Mouse (Mus musculus) natural killer cell, adult 2 months (primary cell): ENCODE results near the gene Ppp1ca.

Experiments
- DNase-seq, 2 experiments: peaks; one replicate each; pipeline ENCODE4 v3.0.0; 2022; ENCODE audit warnings: low spot score in 2 of 2

Ppp1ca gene

DNA sequence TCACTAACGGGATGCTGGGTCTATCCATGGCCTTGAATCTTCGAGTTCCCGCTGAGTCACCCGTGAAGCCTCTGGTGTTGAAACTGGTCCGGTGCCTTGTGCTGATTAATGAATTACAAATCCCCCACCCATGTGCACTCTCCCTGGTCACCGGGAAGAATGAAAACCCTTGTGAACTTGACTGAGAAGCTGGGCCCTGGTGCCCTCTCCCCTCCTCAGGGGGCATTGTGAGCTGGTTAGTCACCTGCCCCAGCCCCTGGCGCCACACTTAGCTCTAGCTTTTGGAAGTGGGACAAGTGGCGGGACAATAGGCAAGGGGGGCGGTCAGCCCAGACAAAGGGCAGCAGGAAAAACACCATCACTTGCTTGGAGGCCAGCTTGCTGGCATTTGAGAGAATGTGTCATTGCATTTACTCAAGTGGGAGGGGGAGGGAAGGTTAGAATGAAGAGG is 21.7 kb downstream of the Ppp1ca start:
- peak in 1 of 2 experiments; percentile 41 for DNase-seq

GRCm38 (mm10) chr19:4214071-4214770 is 22.4 kb downstream of the Ppp1ca start, which contains the start of the genes Clcf1 and AC109138.7:
Clcf1 (plus strand) TSS chr19:4214238.
AC109138.7 (plus strand) TSS chr19:4214357.
- DNase-seq: peak; percentile 87 to 90

DNA sequence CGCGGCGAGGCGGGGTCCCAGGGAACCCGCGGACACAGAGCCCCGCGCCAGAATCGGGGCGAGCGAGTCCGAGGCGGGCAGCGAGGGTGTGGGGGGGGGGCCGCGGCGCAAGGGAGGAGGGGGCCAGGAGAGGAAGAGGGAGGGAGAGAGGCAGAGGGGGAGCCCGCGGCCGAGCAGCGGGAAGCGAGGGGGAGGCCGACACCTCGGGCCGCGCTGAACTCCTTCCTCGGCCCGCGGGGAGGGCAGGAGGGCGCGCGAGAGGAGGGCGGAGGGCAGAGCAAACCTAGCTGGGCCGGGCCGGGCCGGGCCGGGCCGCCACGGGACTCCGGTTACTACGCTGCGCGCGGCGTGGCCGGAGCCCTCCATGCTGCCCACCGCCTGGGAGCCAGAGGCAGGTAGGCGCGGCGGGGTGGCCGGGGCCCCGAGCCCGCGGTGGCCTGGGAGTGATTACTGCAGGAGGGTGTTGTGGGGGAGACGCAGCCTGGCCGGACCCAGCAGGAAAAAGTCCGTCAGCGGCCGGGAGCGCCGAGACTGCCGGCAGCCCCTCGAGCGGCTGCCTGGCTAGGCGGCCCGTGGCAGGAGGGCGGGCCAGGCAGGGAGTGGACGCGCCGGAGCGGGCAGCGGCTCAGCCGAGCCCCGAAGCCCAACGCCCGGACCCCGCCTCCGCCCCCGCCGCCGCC is 23.0 kb downstream of the Ppp1ca start:
- DNase-seq: peak in 1 of 2 experiments; percentile 46

GRCm38 (mm10) chr19:4215451-4215840 is 23.6 kb downstream of the Ppp1ca start:
- DNase-seq: no peak

DNA sequence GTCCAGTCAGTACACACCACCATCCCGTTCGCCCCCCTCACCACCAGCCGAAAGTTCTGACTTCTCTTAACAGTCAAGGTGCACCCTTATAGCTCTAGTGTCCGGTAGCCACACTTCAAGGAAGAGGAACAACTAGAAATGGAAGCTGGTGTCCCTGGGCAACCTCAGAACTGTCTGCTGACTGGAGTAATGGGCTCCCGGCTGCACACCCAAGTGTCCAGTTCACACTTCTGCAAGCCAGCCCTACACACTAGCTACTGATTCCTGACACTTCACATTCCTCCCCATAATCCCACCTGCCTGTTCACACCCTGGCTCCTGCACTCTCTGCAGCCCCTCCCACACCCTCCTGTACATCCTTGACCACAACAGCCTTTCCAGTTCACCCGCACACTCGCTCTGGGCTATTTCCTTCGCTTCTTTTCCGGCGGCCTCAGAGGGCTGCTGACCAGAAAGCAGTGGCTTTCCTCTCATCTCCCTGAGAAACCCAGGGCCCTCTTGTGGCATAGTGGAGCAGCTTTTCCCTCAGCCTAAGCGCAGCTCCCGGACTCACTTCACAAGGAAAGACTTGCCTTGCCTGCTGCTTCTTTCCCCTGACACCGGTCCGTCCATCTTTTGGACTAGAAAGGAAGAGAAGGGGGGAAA is 24.3 kb downstream of the Ppp1ca start:
- no peak for DNase-seq

DNA sequence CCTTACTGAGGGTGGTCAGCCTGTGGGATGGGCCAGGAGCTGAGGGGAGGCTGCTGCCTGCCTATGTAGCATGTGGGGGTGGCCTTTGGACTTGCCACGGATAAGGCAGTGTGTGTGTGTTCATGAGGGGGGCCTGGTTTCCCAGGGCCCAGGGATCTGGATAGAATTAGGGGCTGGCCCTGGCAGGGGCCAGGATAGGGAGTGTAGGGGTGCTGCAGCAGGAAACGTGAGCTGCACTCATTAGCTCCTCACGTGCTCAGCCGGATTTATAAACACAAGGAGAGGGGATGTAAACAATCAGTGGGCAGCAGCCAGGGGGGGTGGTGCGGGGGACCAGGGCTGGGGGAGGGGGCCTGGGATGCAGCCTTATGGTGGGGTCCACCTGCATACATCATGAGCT is 25.3 kb downstream of the Ppp1ca start:
- DNase-seq: no peak

GRCm38 (mm10) chr19:4217855-4218254 is 26.0 kb downstream of the Ppp1ca start:
- DNase-seq: no peak

- DNase-seq: no peak
Measured at GRCm38 (mm10) chr19:4218293-4218692, 26.4 kb downstream of the Ppp1ca start.

GRCm38 (mm10) chr19:4218784-4219183 is 26.9 kb downstream of the Ppp1ca start:
- peak; percentile 58 to 62 for DNase-seq

GRCm38 (mm10) chr19:4219943-4220342 is 28.1 kb downstream of the Ppp1ca start:
- no peak for DNase-seq

GRCm38 (mm10) chr19:4220416-4220815 is 28.6 kb downstream of the Ppp1ca start:
- no peak for DNase-seq

DNA sequence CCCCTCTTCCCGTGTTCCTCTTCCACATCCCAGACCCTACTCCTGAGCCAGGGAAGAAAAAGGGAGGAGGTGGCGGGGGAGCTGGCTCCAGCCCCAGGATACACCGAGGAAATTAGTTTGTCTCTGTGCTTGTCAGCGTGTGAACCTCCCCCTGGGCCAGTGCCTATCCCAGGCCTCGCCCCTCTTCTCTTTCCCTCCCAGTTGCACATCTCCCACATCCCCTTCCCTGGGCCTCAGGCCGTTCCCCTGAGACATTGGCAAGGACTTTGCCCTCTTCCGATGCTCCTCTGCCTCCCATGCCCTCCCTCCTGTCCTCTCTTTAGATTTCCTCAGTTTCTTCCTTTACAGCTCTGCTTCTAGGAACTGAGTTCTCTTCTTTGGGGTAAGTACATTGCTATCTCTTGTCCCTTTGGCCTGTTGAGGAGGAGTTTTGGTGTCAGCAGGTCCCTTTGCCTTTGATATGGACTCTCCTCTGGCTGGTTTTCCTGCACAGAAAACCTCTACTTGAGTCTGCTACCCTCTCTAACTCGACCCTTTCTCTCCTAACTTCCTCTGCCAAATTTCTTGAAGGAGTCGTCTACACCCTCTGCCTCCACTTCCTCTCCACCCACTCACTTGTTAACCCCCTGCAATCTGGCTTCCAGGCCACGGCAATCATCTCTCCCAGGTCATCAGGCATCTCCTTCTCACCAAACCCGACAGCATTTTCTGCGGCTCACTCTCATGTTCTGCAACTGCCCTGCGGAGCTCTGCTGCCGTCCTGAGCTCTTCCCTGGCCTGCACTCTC is 29.3 kb downstream of the Ppp1ca start:
- no peak for DNase-seq

DNA sequence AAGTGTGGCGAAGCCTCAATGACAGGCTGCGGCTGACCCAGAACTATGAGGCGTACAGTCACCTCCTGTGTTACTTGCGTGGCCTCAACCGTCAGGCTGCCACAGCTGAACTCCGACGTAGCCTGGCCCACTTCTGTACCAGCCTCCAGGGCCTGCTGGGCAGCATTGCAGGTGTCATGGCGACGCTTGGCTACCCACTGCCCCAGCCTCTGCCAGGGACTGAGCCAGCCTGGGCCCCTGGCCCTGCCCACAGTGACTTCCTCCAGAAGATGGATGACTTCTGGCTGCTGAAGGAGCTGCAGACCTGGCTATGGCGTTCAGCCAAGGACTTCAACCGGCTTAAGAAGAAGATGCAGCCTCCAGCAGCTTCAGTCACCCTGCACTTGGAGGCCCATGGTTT is 30.3 kb downstream of the Ppp1ca start:
- DNase-seq: peak; percentile 61 to 73

GRCm38 (mm10) chr19:4226779-4227178 is 34.9 kb downstream of the Ppp1ca start:
- peak; percentile 71 to 74 for DNase-seq

DNA sequence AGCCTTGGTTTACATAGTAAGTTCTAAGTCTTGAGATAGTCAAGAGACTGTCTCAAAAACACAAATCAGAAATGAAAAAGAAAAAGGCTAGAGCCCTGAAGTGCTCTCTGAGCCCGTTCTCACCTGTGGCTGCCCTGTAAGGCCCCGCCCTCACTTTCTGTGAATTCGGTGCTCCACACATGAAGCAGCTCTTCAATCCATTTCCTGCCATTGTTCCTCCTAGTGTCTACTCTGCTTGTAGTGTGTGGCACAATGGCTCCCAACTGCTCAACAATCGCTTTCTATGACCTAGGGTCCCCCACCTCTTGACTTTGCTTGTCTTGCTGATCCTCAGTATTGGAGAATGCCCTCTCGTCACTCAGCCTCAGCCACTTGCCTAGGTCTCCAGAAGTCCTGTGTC is 35.6 kb downstream of the Ppp1ca start:
- DNase-seq: no peak

- peak; percentile 67 to 72 for DNase-seq
Measured at GRCm38 (mm10) chr19:4227894-4228678, 36.2 kb downstream of the Ppp1ca start.

GRCm38 (mm10) chr19:4228891-4229290 is 37.0 kb downstream of the Ppp1ca start:
- DNase-seq: no peak

DNA sequence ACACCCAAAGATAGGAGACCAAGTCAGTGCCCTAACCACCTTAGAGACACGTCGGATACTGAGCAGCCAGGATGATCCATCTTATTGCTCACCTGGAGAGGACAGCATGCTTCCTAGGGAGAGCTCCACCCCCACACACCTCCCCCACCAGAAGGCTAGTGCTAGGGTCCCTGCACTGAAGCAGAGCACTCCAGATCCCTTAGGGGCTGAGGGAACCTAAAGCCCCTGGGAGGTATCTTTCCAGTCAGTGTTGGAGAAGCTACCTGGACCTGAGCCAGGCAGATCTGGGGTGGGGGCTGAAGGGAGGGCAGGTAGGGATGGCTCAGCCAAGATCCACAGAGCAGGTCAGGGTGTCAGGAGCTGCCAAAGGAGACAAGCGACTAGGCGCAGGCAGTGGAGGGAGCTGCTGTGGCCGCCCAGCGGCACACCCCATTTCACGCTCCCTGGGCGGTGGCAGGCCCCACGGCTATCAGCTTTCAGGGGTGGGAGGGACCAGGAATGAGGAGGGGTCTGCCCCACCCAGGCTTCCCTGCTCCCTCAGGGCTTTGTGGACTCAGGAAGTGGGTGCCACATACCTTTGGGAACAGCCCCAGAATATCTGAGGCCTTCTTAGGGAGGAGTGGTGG is 37.7 kb downstream of the Ppp1ca start:
- DNase-seq: no peak

GRCm38 (mm10) chr19:4230415-4230814 is 38.5 kb downstream of the Ppp1ca start:
- DNase-seq: no peak
